Mouse (Mus musculus) limb, embryonic 14.5 days (tissue): ENCODE results near the gene Chrnb4. TPM values are rescaled to one million over a fixed set of nuclear protein-coding genes. Genes with fewer than 3 reads are reported as not detected.
A peak's percentile ranks its signal among the peaks of the same experiment; 100 is the strongest.

Source experiments
- ATAC-seq: fragments of 200-750 bp; cut with Nextera tagmentation; 2 replicates; pipeline ENCODE4 v1.8.0; 2017; ENCODE audit warnings: low read depth, moderate number of reproducible peaks, moderate TSS enrichment; ENCODE audit not compliant: low FRiP score
- DNase-seq: peaks from one replicate; pipeline ENCODE4 v3.0.0-alpha.2; 2015; ENCODE audit warnings: low spot score
- H3K27ac ChIP-seq: fragments of 300-500 bp; sonication (generic); replicated peaks from 2 replicates; pipeline ENCODE4 v1.5.1; 2014; ENCODE audit warnings: low read depth, mild to moderate bottlenecking, low read length, moderate library complexity, mixed read lengths
- H3K27me3 ChIP-seq: fragments of 300-500 bp; sonication (generic); 2 replicates; pipeline ENCODE4 v1.6.1; 2014; ENCODE audit warnings: low read length, mixed read lengths; ENCODE audit not compliant: control insufficient read depth, insufficient read depth
- H3K36me3 ChIP-seq: fragments of 300-500 bp; sonication (generic); 2 replicates; pipeline ENCODE4 v1.6.1; 2014; ENCODE audit warnings: mild to moderate bottlenecking, low read length, moderate library complexity, mixed read lengths; ENCODE audit not compliant: control insufficient read depth, insufficient read depth
- H3K4me1 ChIP-seq: fragments of 300-500 bp; sonication (generic); 2 replicates; pipeline ENCODE4 v1.6.1; 2014; ENCODE audit warnings: antibody characterized with exemption, low read length, mixed read lengths; ENCODE audit not compliant: control insufficient read depth, insufficient read depth
- H3K4me2 ChIP-seq: fragments of 300-500 bp; sonication (generic); replicated peaks from 2 replicates; pipeline ENCODE4 v1.6.1; 2014; ENCODE audit warnings: low read depth, mild to moderate bottlenecking, low read length, moderate library complexity; ENCODE audit not compliant: severe bottlenecking
- H3K4me3 ChIP-seq: fragments of 300-500 bp; sonication (generic); replicated peaks from 2 replicates; pipeline ENCODE4 v1.5.1; 2014; ENCODE audit warnings: low read length
- H3K9ac ChIP-seq: fragments of 300-500 bp; sonication (generic); 2 replicates; pipeline ENCODE4 v1.6.1; 2014; ENCODE audit warnings: mild to moderate bottlenecking, low read depth, low read length, moderate library complexity; ENCODE audit not compliant: severe bottlenecking
- H3K9me3 ChIP-seq: fragments of 300-500 bp; sonication (generic); 2 replicates; pipeline ENCODE4 v1.6.1; 2016; ENCODE audit warnings: low read length; ENCODE audit not compliant: control insufficient read depth
- POLR2A ChIP-seq: fragments of 200-500 bp; IDR thresholded peaks from 2 replicates; pipeline ENCODE4 v1.8.0; 2012; ENCODE audit warnings: inconsistent platforms, mild to moderate bottlenecking, moderate library complexity, borderline replicate concordance; ENCODE audit not compliant: insufficient read depth, insufficient read length; ENCODE audit errors: extremely low read depth
- WGBS: fragments of 180-500 bp; shearing (Covaris S2); extraction: QIAGEN DNeasy Blood & Tissue Kit; methylation state at CpG from one replicate; pipeline ENCODE4 v1.1.7; 2014; 5-methylcytosine and 5-hydroxymethylcytosine counted together
- polyA plus RNA-seq, 2 experiments: library from polyadenylated mRNA; depleted of rRNA in 1 of 2; stranded (reverse) in 1 of 2; unstranded in 1 of 2; fragments of >200 nt; fragmentation: Nextera tagmentation in 1 of 2; extraction: Ambion mirVana in 1 of 2; gene quantifications; 2 replicates each; pipeline versions ENCODE4 v1.2.1 to v1.2.3; 2012 to 2014

Gene Chrnb4
- polyA plus RNA-seq, 2 experiments = 0.39 to 0.57 TPM

- Histone ChIP-seq H3K4me1 (no peaks in the 10 kb centered on the region; the same call in 1 of the 2 replicates), H3K4me2 (peak within 1 kb of the TSS; percentile 93), H3K4me3 (peak within 1 kb of the TSS; percentile 58), H3K27me3 (peaks cover 29% of the 10 kb centered on the region), H3K36me3 (no peaks in the 10 kb centered on the region), H3K27ac (no peak within 1 kb of the TSS), H3K9me3 (no peaks in the 10 kb centered on the region), H3K9ac (peak within 1 kb of the TSS; percentile 61)
- no peak for ATAC-seq
- DNase-seq = no peak
- no peak for TF ChIP-seq POLR2A
- 72% methylated on average over 8 of the region's 8 CpGs for WGBS
These were observed 67.9 kb downstream of the Chrnb4 start, which contains the start of gene Chrna5 for GRCm38 (mm10) chr9:54980674-54981073. Gene Chrna5, plus strand, starts transcription at chr9:54980880.

Other genes with a start within 250 kb of the Chrnb4 start
- gene Ireb2, start 185.0 kb downstream of the Chrnb4 start, polyA plus RNA-seq (2012; rRNA removed) = 39.2 and 39.9 TPM in 2 replicates
- gene Ireb2, start 185.0 kb downstream of the Chrnb4 start, polyA plus RNA-seq (2014; fragmentation: Nextera tagmentation; extraction: Ambion mirVana) = 38.0 and 43.0 TPM in 2 replicates
- 4.3 and 4.5 TPM in 2 replicates for gene Hykk, start 131.5 kb downstream of the Chrnb4 start, polyA plus RNA-seq (2012; rRNA removed)
- gene Hykk, start 131.5 kb downstream of the Chrnb4 start, polyA plus RNA-seq (2014; fragmentation: Nextera tagmentation; extraction: Ambion mirVana) = 5.9 TPM in 2 replicates
- gene Psma4, start 98.0 kb downstream of the Chrnb4 start, polyA plus RNA-seq (2012; rRNA removed) = 198 and 221 TPM in 2 replicates
- gene Psma4, start 98.0 kb downstream of the Chrnb4 start, polyA plus RNA-seq (2014; fragmentation: Nextera tagmentation; extraction: Ambion mirVana) = 296 and 297 TPM in 2 replicates
- gene AY074887, start 97.8 kb downstream of the Chrnb4 start, polyA plus RNA-seq (2012; rRNA removed) = 0.20 TPM in 1 of 2 replicates, not detected in the other
- 0.43 and 1.2 TPM in 2 replicates for gene AY074887, start 97.8 kb downstream of the Chrnb4 start, polyA plus RNA-seq (2014; fragmentation: Nextera tagmentation; extraction: Ambion mirVana)
- 1.5 and 2.1 TPM in 2 replicates for gene Chrna5, start 67.9 kb downstream of the Chrnb4 start, polyA plus RNA-seq (2012; rRNA removed)
- gene Chrna5, start 67.9 kb downstream of the Chrnb4 start, polyA plus RNA-seq (2014; fragmentation: Nextera tagmentation; extraction: Ambion mirVana) = 1.4 and 2.6 TPM in 2 replicates
- gene Chrna3, start 22.2 kb downstream of the Chrnb4 start, polyA plus RNA-seq (2012; rRNA removed) = 0.05 and 0.18 TPM in 2 replicates
- gene Chrna3, start 22.2 kb downstream of the Chrnb4 start, polyA plus RNA-seq (2014; fragmentation: Nextera tagmentation; extraction: Ambion mirVana) = 0.14 and 0.18 TPM in 2 replicates
- gene Ube2q2, start 100.1 kb upstream of the Chrnb4 start, polyA plus RNA-seq (2012; rRNA removed) = 18.8 and 19.8 TPM in 2 replicates
- gene Ube2q2, start 100.1 kb upstream of the Chrnb4 start, polyA plus RNA-seq (2014; fragmentation: Nextera tagmentation; extraction: Ambion mirVana) = 40.6 and 44.6 TPM in 2 replicates
- gene Fbxo22, start 160.1 kb upstream of the Chrnb4 start, polyA plus RNA-seq (2012; rRNA removed) = 23.6 and 27.2 TPM in 2 replicates
- 47.6 and 50.2 TPM in 2 replicates for gene Fbxo22, start 160.1 kb upstream of the Chrnb4 start, polyA plus RNA-seq (2014; fragmentation: Nextera tagmentation; extraction: Ambion mirVana)